Mouse (Mus musculus): ENCODE measurements around the gene Trpv2. TPM values are rescaled to one million over a fixed set of nuclear protein-coding genes. Genes with fewer than 3 reads are reported as not detected.

Trpv2 gene
- polyA plus RNA-seq, 1 experiment from 2014 or later: 6.6 TPM

DNA sequence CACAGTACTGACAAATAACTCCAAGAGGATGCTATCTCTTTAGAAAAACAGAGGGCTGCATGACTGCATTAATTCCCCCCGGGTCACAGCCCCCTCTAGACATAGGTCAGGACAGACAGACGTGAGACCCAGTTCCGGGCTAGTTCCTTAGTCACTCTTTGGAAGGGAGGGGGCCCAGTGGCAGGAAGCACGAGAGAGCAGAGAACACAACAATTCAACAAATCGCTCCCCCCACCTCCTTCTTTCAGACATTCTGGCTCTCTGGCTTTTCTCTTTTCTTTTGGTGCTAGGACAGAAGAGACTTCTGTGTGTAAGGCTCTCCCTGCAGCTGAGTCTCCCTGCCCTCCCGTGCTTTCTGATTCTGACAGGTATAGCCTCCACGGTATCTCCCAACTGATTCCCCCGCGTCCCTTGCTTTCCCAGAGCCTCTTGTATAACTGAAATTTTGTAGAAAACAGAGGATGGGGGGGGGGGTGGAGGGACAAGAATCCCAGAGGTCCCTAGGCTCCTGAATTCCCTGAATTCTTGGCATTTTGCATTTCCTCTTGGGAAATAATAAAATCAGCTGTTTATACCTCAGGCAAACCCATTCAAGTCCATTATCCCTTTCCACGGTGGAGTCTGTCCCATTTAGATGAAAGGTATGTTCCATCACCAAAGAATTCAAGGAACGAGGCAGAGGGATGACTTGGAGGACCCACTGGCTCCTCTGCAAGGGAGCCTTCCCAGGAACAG lies 62.0 kb downstream of the Trpv2 start:
- WGBS (ENCODE audit: insufficient replicate concordance): 51% methylated on average over 11 of the region's 11 CpGs
- Histone ChIP-seq H3K27me3 (no peaks in the 10 kb centered on the region), H3K4me1 (replicated peaks) (peaks cover 16% of the 10 kb centered on the region), H3K9me3 (replicated peaks) (no peaks in the 10 kb centered on the region), H3K9ac (no peak overlapping the region), H3K4me2 (no peak overlapping the region), H3K36me3 (no peaks in the 10 kb centered on the region), H3K4me3 (replicated peaks) (no peak overlapping the region), H3K27ac (no peak overlapping the region)
- DNase-seq: no peak
- ATAC-seq (ENCODE audit: low read depth): no peak

GRCm38 (mm10) chr11:62636840-62637221 lies 62.5 kb downstream of the Trpv2 start:
- 59% methylated on average over 3 of the region's 3 CpGs for WGBS (ENCODE audit: insufficient replicate concordance)
- H3K9ac ChIP-seq: no peak overlapping the region
- ATAC-seq (ENCODE audit: low read depth) (no peak), DNase-seq (no peak)
- no peaks in the 10 kb centered on the region for H3K9me3 ChIP-seq (replicated peaks)
- H3K27ac ChIP-seq: no peak overlapping the region
- H3K36me3 ChIP-seq: no peaks in the 10 kb centered on the region
- H3K4me2 ChIP-seq: no peak overlapping the region
- no peaks in the 10 kb centered on the region for H3K27me3 ChIP-seq
- H3K4me1 ChIP-seq (replicated peaks): peaks cover 20% of the 10 kb centered on the region
- H3K4me3 ChIP-seq (replicated peaks): no peak overlapping the region

DNA sequence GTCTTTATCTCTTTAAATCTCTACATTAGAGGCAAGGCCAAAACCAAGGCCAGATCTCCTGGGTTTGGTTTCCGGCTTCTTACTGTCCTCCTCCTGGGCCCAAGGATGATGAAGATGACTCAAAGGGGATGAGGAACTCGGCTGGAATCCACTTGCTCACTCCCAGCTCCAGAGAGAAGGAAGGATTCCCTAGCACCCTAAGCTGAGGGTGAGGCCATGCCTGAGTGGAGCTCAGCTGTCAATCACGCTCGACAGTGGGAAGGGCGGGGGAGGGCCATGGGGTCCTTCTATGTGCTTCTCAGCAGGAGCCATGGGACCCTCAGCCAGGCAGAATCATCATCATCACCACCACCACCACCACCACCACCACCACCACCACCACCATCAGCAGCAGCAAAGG lies 63.1 kb downstream of the Trpv2 start:
- no peak overlapping the region for H3K4me3 ChIP-seq (replicated peaks)
- no peak overlapping the region for H3K4me2 ChIP-seq
- H3K27ac ChIP-seq: no peak overlapping the region
- ATAC-seq (ENCODE audit: low read depth) (no peak), DNase-seq (no peak)
- no peak overlapping the region for H3K9ac ChIP-seq
- no peaks in the 10 kb centered on the region for H3K27me3 ChIP-seq
- peaks cover 22% of the 10 kb centered on the region for H3K4me1 ChIP-seq (replicated peaks)
- no peaks in the 10 kb centered on the region for H3K36me3 ChIP-seq
- H3K9me3 ChIP-seq (replicated peaks): no peaks in the 10 kb centered on the region
- WGBS (ENCODE audit: insufficient replicate concordance): 58% methylated on average over 5 of the region's 5 CpGs

GRCm38 (mm10) chr11:62637806-62638205 lies 63.5 kb downstream of the Trpv2 start:
- Histone ChIP-seq H3K4me1 (replicated peaks) (peaks cover 22% of the 10 kb centered on the region), H3K4me2 (no peak overlapping the region), H3K9ac (no peak overlapping the region), H3K4me3 (replicated peaks) (no peak overlapping the region), H3K27me3 (no peaks in the 10 kb centered on the region), H3K27ac (no peak overlapping the region), H3K36me3 (no peaks in the 10 kb centered on the region), H3K9me3 (replicated peaks) (no peaks in the 10 kb centered on the region)
- ATAC-seq (ENCODE audit: low read depth) (no peak), DNase-seq (no peak)
- WGBS (ENCODE audit: insufficient replicate concordance): 79% methylated on average over 6 of the region's 6 CpGs

- DNase-seq (no peak), ATAC-seq (ENCODE audit: low read depth) (no peak)
- H3K9ac ChIP-seq: no peak overlapping the region
- peaks cover 26% of the 10 kb centered on the region for H3K4me1 ChIP-seq (replicated peaks)
- no peak overlapping the region for H3K4me3 ChIP-seq (replicated peaks)
- H3K9me3 ChIP-seq (replicated peaks): no peaks in the 10 kb centered on the region
- H3K27me3 ChIP-seq: no peaks in the 10 kb centered on the region
- no peak overlapping the region for H3K27ac ChIP-seq
- WGBS (ENCODE audit: insufficient replicate concordance): 74% methylated on average over 4 of the region's 4 CpGs
- H3K4me2 ChIP-seq: no peak overlapping the region
- H3K36me3 ChIP-seq: no peaks in the 10 kb centered on the region
Measured at GRCm38 (mm10) chr11:62638402-62638801, 64.1 kb downstream of the Trpv2 start.

- WGBS (ENCODE audit: insufficient replicate concordance): 68% methylated on average over 3 of the region's 3 CpGs
- Histone ChIP-seq H3K27ac (no peak overlapping the region), H3K4me1 (replicated peaks) (peaks cover 46% of the 10 kb centered on the region), H3K9ac (no peak overlapping the region), H3K4me3 (replicated peaks) (no peak overlapping the region), H3K4me2 (no peak overlapping the region), H3K9me3 (replicated peaks) (no peaks in the 10 kb centered on the region), H3K27me3 (no peaks in the 10 kb centered on the region), H3K36me3 (no peaks in the 10 kb centered on the region)
- DNase-seq (no peak), ATAC-seq (ENCODE audit: low read depth) (no peak)
Measured at GRCm38 (mm10) chr11:62640378-62640777, 66.1 kb downstream of the Trpv2 start.

DNA sequence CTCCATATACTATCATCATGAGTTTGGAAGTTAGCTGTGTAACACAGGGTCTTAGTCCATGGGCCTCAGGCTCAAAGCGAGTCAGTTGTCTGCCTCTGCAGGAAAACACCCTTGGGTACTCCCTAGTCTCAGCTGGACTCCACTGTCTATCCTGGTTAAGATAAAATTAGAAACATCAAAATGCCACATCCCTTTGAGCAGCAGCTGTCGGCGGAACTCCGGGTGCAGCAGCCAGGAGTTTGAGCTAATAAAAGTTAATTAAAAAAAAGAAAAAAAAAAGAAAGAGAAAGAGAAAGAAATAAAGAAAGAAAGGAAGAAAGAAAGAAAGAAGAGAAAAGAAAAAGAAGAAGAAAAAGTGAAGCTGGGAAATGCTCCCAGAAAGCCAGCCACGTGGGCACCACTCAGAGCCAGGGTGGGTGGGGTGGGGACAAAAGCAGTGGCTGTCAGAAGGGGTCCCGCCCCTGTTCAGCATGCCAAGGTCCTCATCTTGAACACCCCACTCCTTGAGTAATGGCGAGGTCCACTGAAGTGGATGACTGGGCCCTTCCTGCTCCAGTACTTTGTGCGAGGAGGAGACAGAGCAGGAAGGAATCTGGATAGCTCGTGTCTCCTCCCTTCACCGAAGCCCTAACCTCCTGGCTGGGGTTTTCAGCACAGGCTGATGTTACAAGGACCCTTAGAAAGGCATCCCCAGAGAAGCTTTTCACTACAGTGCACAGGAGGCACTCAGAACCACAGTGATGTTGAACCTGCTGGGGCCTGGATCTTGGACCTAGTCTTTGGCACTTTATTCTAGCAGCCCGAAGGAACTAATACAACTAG lies 67.9 kb downstream of the Trpv2 start:
- no peak overlapping the region for H3K9ac ChIP-seq
- no peak overlapping the region for H3K27ac ChIP-seq
- H3K27me3 ChIP-seq: no peaks in the 10 kb centered on the region
- 59% methylated on average over 11 of the region's 11 CpGs for WGBS (ENCODE audit: insufficient replicate concordance)
- DNase-seq: no peak
- no peak overlapping the region for H3K4me2 ChIP-seq
- ATAC-seq (ENCODE audit: low read depth): no peak
- peaks cover 51% of the 10 kb centered on the region for H3K4me1 ChIP-seq (replicated peaks)
- H3K36me3 ChIP-seq: no peaks in the 10 kb centered on the region
- H3K9me3 ChIP-seq (replicated peaks): no peaks in the 10 kb centered on the region
- no peak overlapping the region for H3K4me3 ChIP-seq (replicated peaks)

- no peak overlapping the region for H3K27ac ChIP-seq
- 53% methylated on average over 8 of the region's 8 CpGs for WGBS (ENCODE audit: insufficient replicate concordance)
- peaks cover 58% of the 10 kb centered on the region for H3K4me1 ChIP-seq (replicated peaks)
- ATAC-seq (ENCODE audit: low read depth) (no peak), DNase-seq (no peak)
- no peaks in the 10 kb centered on the region for H3K9me3 ChIP-seq (replicated peaks)
- no peak overlapping the region for H3K9ac ChIP-seq
- no peaks in the 10 kb centered on the region for H3K36me3 ChIP-seq
- H3K4me3 ChIP-seq (replicated peaks): no peak overlapping the region
- H3K4me2 ChIP-seq: no peak overlapping the region
- peaks cover 7% of the 10 kb centered on the region; the same call in 1 of the 2 replicates for H3K27me3 ChIP-seq
Measured at GRCm38 (mm10) chr11:62643011-62643631, 68.8 kb downstream of the Trpv2 start.

- no peak overlapping the region for H3K4me2 ChIP-seq
- H3K9me3 ChIP-seq (replicated peaks): no peaks in the 10 kb centered on the region
- H3K27me3 ChIP-seq: peaks cover 7% of the 10 kb centered on the region; the same call in 1 of the 2 replicates
- WGBS (ENCODE audit: insufficient replicate concordance): 73% methylated on average over 10 of the region's 10 CpGs
- H3K4me3 ChIP-seq (replicated peaks): no peak overlapping the region
- DNase-seq: no peak
- H3K9ac ChIP-seq: no peak overlapping the region
- no peak overlapping the region for H3K27ac ChIP-seq
- H3K36me3 ChIP-seq: no peaks in the 10 kb centered on the region
- ATAC-seq (ENCODE audit: low read depth): no peak
- peaks cover 61% of the 10 kb centered on the region for H3K4me1 ChIP-seq (replicated peaks)
Measured at GRCm38 (mm10) chr11:62643681-62644363, 69.5 kb downstream of the Trpv2 start.

- Histone ChIP-seq H3K4me3 (replicated peaks) (no peak overlapping the region), H3K9me3 (replicated peaks) (no peaks in the 10 kb centered on the region), H3K9ac (no peak overlapping the region), H3K4me2 (no peak overlapping the region), H3K4me1 (replicated peaks) (peaks cover 71% of the 10 kb centered on the region), H3K36me3 (no peaks in the 10 kb centered on the region), H3K27me3 (peaks cover 7% of the 10 kb centered on the region; the same call in 1 of the 2 replicates), H3K27ac (peak overlapping the region; percentile 8; the same call in 1 of the 2 replicates)
- no peak for ATAC-seq (ENCODE audit: low read depth)
- 76% methylated on average over 5 of the region's 5 CpGs for WGBS (ENCODE audit: insufficient replicate concordance)
- no peak for DNase-seq
Measured at GRCm38 (mm10) chr11:62644602-62645336, 70.5 kb downstream of the Trpv2 start.
